Mouse (Mus musculus): ENCODE data around the gene Kifap3. TPM values are rescaled to one million over a fixed set of nuclear protein-coding genes. Genes with fewer than 3 reads are reported as not detected.

Gene Kifap3
- polyA plus RNA-seq, 1 experiment, result 17.5 TPM

DNA sequence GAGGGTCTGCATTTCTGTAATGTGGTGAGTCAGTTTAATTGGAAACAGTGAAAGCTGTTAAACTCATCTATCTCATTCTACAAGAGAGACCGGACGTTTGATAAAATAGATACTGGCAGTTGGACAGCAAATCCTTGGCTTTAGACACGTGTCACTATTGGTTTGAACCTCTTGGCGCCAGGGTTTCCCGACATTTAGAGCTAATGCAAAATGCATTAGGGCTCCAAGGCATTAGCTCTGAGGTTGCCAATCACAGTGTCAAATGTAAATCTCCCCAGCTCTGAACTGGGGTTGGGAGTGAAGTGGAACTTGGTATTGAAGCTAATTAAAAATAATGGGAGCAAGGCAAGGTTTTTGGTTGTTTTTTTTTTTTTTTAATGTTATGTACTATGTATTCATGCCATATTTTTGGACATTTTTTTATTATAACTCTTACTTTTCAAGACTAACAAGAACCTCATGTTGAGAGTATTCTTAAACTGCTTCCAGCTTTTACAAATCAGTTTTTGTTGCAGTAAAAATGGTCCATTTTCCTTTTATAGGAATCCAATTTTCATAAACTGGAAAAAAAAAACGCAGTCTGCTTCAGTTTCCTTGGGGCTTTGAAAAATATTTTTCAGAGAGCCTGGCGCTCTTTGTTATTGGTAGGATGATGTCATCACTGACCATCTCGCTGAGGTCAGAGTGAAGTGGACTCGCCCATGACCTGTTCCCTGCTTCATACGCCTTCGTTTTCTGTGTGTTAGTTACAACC is 114.6 kb downstream of the Kifap3 start:
- H3K4me3 ChIP-seq, result no peak overlapping the region
- H3K36me3 ChIP-seq (ENCODE audit: control insufficient read depth, insufficient read depth), result peaks cover 6% of the 10 kb centered on the region
- H3ac ChIP-seq (ENCODE audit: control insufficient read depth, insufficient read length), result no peak overlapping the region
- TF ChIP-seq CEBPB (IDR thresholded peaks at IDR 0.05; ENCODE audit: insufficient read depth, poor library complexity, severe bottlenecking) (no peak), TCF3 (IDR thresholded peaks at IDR 0.05; ENCODE audit: insufficient read length, low read depth) (no peak), E2F4 (IDR thresholded peaks at IDR 0.05; ENCODE audit: insufficient read depth) (no peak), MYOG (IDR thresholded peaks at IDR 0.05; ENCODE audit: control insufficient read depth in 1 of 3, insufficient read depth in 1 of 3, insufficient read length in 2 of 3, low read depth in 2 of 3) (no peak), MAX (IDR thresholded peaks at IDR 0.05; ENCODE audit: low read depth) (no peak), POLR2AphosphoS2 (IDR thresholded peaks at IDR 0.05; ENCODE audit: insufficient read length, low read depth) (no peak), TCF12 (IDR thresholded peaks at IDR 0.05; ENCODE audit: insufficient read depth, poor library complexity, severe bottlenecking) (no peak), MYOD1 (IDR thresholded peaks at IDR 0.05; ENCODE audit: control insufficient read depth in 1 of 3, insufficient read length in 2 of 3, low read depth in 2 of 3) (no peak)
- H3K4me2 ChIP-seq (ENCODE audit: low read depth), result no peak overlapping the region
- no peaks in the 10 kb centered on the region for H3K27me3 ChIP-seq (ENCODE audit: control insufficient read depth, insufficient read depth, insufficient read length)
- no peaks in the 10 kb centered on the region for H3K79me2 ChIP-seq (ENCODE audit: control insufficient read depth, insufficient read depth)

DNA sequence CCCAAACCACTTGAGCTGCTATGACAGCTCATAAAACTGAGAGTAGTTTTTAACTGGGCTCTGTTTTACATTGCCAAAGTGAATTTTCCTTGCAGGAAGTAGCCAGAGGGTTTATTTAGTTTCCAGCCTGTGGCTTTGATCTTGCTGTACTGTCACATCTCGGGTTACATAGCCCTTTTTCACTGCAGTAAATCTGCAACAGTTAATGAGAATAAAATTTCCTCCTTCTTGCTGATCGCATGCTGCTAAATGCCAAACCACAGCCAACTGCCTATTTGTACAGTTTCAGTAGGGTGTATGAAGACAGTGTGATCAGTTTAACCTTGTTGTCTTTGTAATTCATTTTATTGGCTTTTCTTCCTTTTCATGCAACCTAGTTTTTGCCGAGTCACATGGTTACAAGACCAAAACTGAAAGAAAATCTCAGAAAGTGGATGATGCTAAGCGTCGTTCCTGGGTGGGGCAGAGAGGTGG is 118.9 kb downstream of the Kifap3 start:
- TF ChIP-seq POLR2A (IDR thresholded peaks at IDR 0.05; ENCODE audit: insufficient read length, low read depth), result no peak
- peak; percentile 14 for TF ChIP-seq USF1 (IDR thresholded peaks at IDR 0.05; ENCODE audit: low read depth)
- H3K79me2 ChIP-seq (ENCODE audit: control insufficient read depth, insufficient read depth), result no peaks in the 10 kb centered on the region
- peak overlapping the region; percentile 66 for H3K4me2 ChIP-seq (ENCODE audit: low read depth)
- no peak overlapping the region for H3ac ChIP-seq (ENCODE audit: control insufficient read depth, insufficient read length)
- no peaks in the 10 kb centered on the region for H3K27me3 ChIP-seq (ENCODE audit: control insufficient read depth, insufficient read depth, insufficient read length)
- no peak overlapping the region for H3K4me3 ChIP-seq
- no peaks in the 10 kb centered on the region for H3K36me3 ChIP-seq (ENCODE audit: control insufficient read depth, insufficient read depth)

DNA sequence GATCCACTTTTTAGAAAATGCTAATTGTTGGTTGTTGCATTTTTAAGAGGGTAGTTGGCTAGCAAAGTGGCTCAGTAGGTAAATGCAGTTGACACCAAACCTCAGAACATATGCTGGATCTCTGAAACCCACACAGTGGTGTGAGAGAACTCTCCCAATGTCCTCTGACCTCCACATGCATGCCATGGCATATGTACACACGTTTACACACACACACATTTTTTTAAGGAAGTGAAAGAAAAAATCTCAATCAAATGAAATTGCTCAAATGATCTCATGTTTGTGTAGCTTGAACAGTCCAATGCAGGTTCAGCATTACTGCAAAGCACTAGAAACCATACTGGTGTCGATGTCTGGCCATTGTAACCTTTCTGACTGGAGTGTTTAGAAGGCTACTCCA is 120.2 kb downstream of the Kifap3 start:
- H3ac ChIP-seq (ENCODE audit: control insufficient read depth, insufficient read length), result no peak overlapping the region
- no peak overlapping the region for H3K4me2 ChIP-seq (ENCODE audit: low read depth)
- no peaks in the 10 kb centered on the region for H3K79me2 ChIP-seq (ENCODE audit: control insufficient read depth, insufficient read depth)
- no peak overlapping the region for H3K4me3 ChIP-seq
- no peak for TF ChIP-seq E2F4 (IDR thresholded peaks at IDR 0.05; ENCODE audit: insufficient read depth)
- TF ChIP-seq TCF12 (IDR thresholded peaks at IDR 0.05; ENCODE audit: insufficient read depth, poor library complexity, severe bottlenecking), result no peak
- no peak for TF ChIP-seq MYOD1 (IDR thresholded peaks at IDR 0.05; ENCODE audit: control insufficient read depth in 1 of 3, insufficient read length in 2 of 3, low read depth in 2 of 3)
- no peak for TF ChIP-seq MAX (IDR thresholded peaks at IDR 0.05; ENCODE audit: low read depth)
- TF ChIP-seq POLR2AphosphoS2 (IDR thresholded peaks at IDR 0.05; ENCODE audit: insufficient read length, low read depth), result no peak
- TF ChIP-seq MYOG (IDR thresholded peaks at IDR 0.05; ENCODE audit: control insufficient read depth in 1 of 3, insufficient read depth in 1 of 3, insufficient read length in 2 of 3, low read depth in 2 of 3), result no peak
- TF ChIP-seq SRF (IDR thresholded peaks at IDR 0.05; ENCODE audit: control insufficient read depth, insufficient read length, low read depth), result no peak
- no peak for TF ChIP-seq TCF3 (IDR thresholded peaks at IDR 0.05; ENCODE audit: insufficient read length, low read depth)
- TF ChIP-seq USF1 (IDR thresholded peaks at IDR 0.05; ENCODE audit: low read depth), result no peak
- TF ChIP-seq CEBPB (IDR thresholded peaks at IDR 0.05; ENCODE audit: insufficient read depth, poor library complexity, severe bottlenecking), result no peak
- TF ChIP-seq REST (IDR thresholded peaks at IDR 0.05; ENCODE audit: insufficient read depth, insufficient read length), result no peak
- TF ChIP-seq POLR2A (IDR thresholded peaks at IDR 0.05; ENCODE audit: insufficient read length, low read depth), result no peak
- no peaks in the 10 kb centered on the region for H3K36me3 ChIP-seq (ENCODE audit: control insufficient read depth, insufficient read depth)
- no peaks in the 10 kb centered on the region for H3K27me3 ChIP-seq (ENCODE audit: control insufficient read depth, insufficient read depth, insufficient read length)

DNA sequence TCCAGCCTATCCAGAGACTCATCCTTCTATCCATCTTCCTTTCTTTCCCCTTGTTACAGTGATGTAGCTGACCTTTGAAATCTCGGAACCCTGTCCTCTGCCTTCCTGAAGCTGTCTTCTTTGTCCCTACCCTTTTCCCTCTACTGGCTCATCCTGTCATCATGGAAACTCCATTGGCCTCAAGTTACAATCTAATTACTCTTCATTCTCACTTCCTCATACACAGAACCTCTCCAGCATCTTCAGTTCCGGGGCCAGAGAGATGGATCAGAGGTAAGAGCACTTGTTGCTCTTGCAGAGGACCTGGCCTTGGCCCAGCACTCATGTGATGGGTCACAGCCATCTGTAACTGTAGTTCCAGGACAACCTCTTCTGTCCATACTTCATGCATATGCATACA is 120.8 kb downstream of the Kifap3 start:
- H3K4me2 ChIP-seq (ENCODE audit: low read depth), result no peak overlapping the region
- no peaks in the 10 kb centered on the region for H3K27me3 ChIP-seq (ENCODE audit: control insufficient read depth, insufficient read depth, insufficient read length)
- no peaks in the 10 kb centered on the region for H3K36me3 ChIP-seq (ENCODE audit: control insufficient read depth, insufficient read depth)
- H3K79me2 ChIP-seq (ENCODE audit: control insufficient read depth, insufficient read depth), result no peaks in the 10 kb centered on the region
- no peak for TF ChIP-seq TCF3 (IDR thresholded peaks at IDR 0.05; ENCODE audit: insufficient read length, low read depth)
- no peak for TF ChIP-seq E2F4 (IDR thresholded peaks at IDR 0.05; ENCODE audit: insufficient read depth)
- no peak for TF ChIP-seq TCF12 (IDR thresholded peaks at IDR 0.05; ENCODE audit: insufficient read depth, poor library complexity, severe bottlenecking)
- no peak for TF ChIP-seq MYOG (IDR thresholded peaks at IDR 0.05; ENCODE audit: control insufficient read depth in 1 of 3, insufficient read depth in 1 of 3, insufficient read length in 2 of 3, low read depth in 2 of 3)
- TF ChIP-seq MAX (IDR thresholded peaks at IDR 0.05; ENCODE audit: low read depth), result no peak
- TF ChIP-seq REST (IDR thresholded peaks at IDR 0.05; ENCODE audit: insufficient read depth, insufficient read length), result no peak
- TF ChIP-seq SRF (IDR thresholded peaks at IDR 0.05; ENCODE audit: control insufficient read depth, insufficient read length, low read depth), result no peak
- TF ChIP-seq CEBPB (IDR thresholded peaks at IDR 0.05; ENCODE audit: insufficient read depth, poor library complexity, severe bottlenecking), result no peak
- TF ChIP-seq USF1 (IDR thresholded peaks at IDR 0.05; ENCODE audit: low read depth), result no peak
- no peak for TF ChIP-seq POLR2A (IDR thresholded peaks at IDR 0.05; ENCODE audit: insufficient read length, low read depth)
- no peak for TF ChIP-seq POLR2AphosphoS2 (IDR thresholded peaks at IDR 0.05; ENCODE audit: insufficient read length, low read depth)
- no peak for TF ChIP-seq MYOD1 (IDR thresholded peaks at IDR 0.05; ENCODE audit: control insufficient read depth in 1 of 3, insufficient read length in 2 of 3, low read depth in 2 of 3)
- no peak overlapping the region for H3K4me3 ChIP-seq
- H3ac ChIP-seq (ENCODE audit: control insufficient read depth, insufficient read length), result no peak overlapping the region

DNA sequence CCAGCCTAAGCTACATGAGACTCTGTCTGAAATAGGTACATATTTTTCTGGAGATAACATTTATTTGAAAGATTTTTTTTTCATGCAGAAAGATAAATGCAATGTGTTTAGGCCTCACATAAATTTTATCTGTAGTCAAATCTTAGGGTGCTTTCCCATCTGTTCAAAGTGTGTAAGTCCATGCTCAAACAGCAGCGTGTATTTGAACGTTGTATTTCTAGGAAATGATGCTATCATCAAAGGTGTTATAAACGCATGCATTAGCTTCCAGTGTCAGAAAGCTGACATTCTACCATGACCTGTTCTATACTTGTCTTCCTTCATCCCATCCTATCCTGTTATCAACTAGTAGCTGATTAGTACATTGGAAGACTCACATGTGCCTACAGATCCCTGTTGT is 124.0 kb downstream of the Kifap3 start:
- Histone ChIP-seq H3K27me3 (ENCODE audit: control insufficient read depth, insufficient read depth, insufficient read length) (no peaks in the 10 kb centered on the region), H3K36me3 (ENCODE audit: control insufficient read depth, insufficient read depth) (peaks cover 4% of the 10 kb centered on the region)
- TF ChIP-seq POLR2AphosphoS2 (IDR thresholded peaks at IDR 0.05; ENCODE audit: insufficient read length, low read depth), result no peak
- TF ChIP-seq MYOD1 (IDR thresholded peaks at IDR 0.05; ENCODE audit: control insufficient read depth in 1 of 3, insufficient read length in 2 of 3, low read depth in 2 of 3), result no peak
- no peak for TF ChIP-seq E2F4 (IDR thresholded peaks at IDR 0.05; ENCODE audit: insufficient read depth)

More for the DNA sequence above, 124.0 kb downstream of the Kifap3 start:
- Histone ChIP-seq H3ac (ENCODE audit: control insufficient read depth, insufficient read length) (no peak overlapping the region), H3K79me2 (ENCODE audit: control insufficient read depth, insufficient read depth) (no peaks in the 10 kb centered on the region), H3K4me2 (ENCODE audit: low read depth) (no peak overlapping the region), H3K4me3 (no peak overlapping the region)

All from myocyte (in vitro differentiated cells).